Mouse (Mus musculus) liver, embryonic 14.5 days (tissue): ENCODE results near the gene Aacs. TPM values are rescaled to one million over a fixed set of nuclear protein-coding genes. Genes with fewer than 3 reads are reported as not detected.

Experiments used
- ATAC-seq: fragments of 200-750 bp; cut with Nextera tagmentation; 2 replicates; pipeline ENCODE4 v1.8.0; 2017; ENCODE audit warnings: moderate number of reproducible peaks, mild to moderate bottlenecking, moderate library complexity; ENCODE audit not compliant: insufficient read depth
- DNase-seq, 3 experiments: peaks; one replicate each; pipeline ENCODE4 v3.0.0-alpha.2; 2012 to 2013; ENCODE audit warnings: low read depth in 3 of 3, low spot score in 3 of 3
- H3K27ac ChIP-seq: fragments of 300-500 bp; sonication (generic); 2 replicates; pipeline ENCODE4 v1.5.1; 2014; ENCODE audit warnings: moderate library complexity, mild to moderate bottlenecking, control low read depth, inconsistent platforms
- H3K27me3 ChIP-seq: fragments of 300-500 bp; sonication (generic); 2 replicates; pipeline ENCODE4 v1.6.1; 2014; ENCODE audit warnings: mild to moderate bottlenecking, low read length, moderate library complexity; ENCODE audit not compliant: control insufficient read depth, insufficient read depth
- H3K36me3 ChIP-seq: fragments of 300-500 bp; sonication (generic); replicated peaks from 2 replicates; pipeline ENCODE4 v1.6.1; 2014; ENCODE audit warnings: low read depth; ENCODE audit not compliant: control insufficient read depth, insufficient read depth
- H3K4me1 ChIP-seq, 2 experiments: fragments of 200-500 bp in 1 of 2; fragments of 300-500 bp in 1 of 2; sonication (generic) in 1 of 2; replicated peaks; 2 replicates each; pipeline ENCODE4 v1.6.1; 2012 to 2014; ENCODE audit warnings: antibody characterized with exemption in 1 of 2, inconsistent platforms in 1 of 2, low read length in 1 of 2; ENCODE audit not compliant: control insufficient read depth in 2 of 2, insufficient read depth in 2 of 2
- H3K4me2 ChIP-seq: fragments of 300-500 bp; sonication (generic); 2 replicates; pipeline ENCODE4 v1.6.1; 2014; ENCODE audit warnings: low read depth, mild to moderate bottlenecking, control low read depth, moderate library complexity
- H3K4me3 ChIP-seq, 2 experiments: fragments of 200-500 bp in 1 of 2; fragments of 300-500 bp in 1 of 2; sonication (generic) in 1 of 2; 2 replicates each; pipeline ENCODE4 v1.5.1; 2012 to 2014; ENCODE audit warnings: low read depth in 2 of 2, low read length in 2 of 2, mild to moderate bottlenecking in 2 of 2, control low read depth in 1 of 2, inconsistent platforms in 1 of 2, moderate library complexity in 1 of 2; ENCODE audit not compliant: insufficient read depth in 1 of 2
- H3K9ac ChIP-seq: fragments of 300-500 bp; sonication (generic); replicated peaks from 2 replicates; pipeline ENCODE4 v1.6.1; 2014; ENCODE audit warnings: mild to moderate bottlenecking, control low read depth, moderate library complexity
- H3K9me3 ChIP-seq: fragments of 300-500 bp; sonication (generic); 2 replicates; pipeline ENCODE4 v1.6.1; 2016; ENCODE audit warnings: low read length, mixed read lengths; ENCODE audit not compliant: control insufficient read depth
- CTCF ChIP-seq: IDR thresholded peaks from 2 replicates; pipeline ENCODE4 v1.5.1; 2016; ENCODE audit warnings: antibody characterized with exemption, low read depth, control low read depth
- EP300 ChIP-seq: IDR thresholded peaks from 2 replicates; pipeline ENCODE4 v1.6.1; 2016; ENCODE audit warnings: antibody characterized with exemption, low read depth
- WGBS: fragments of 180-500 bp; shearing (Covaris S2); extraction: QIAGEN DNeasy Blood & Tissue Kit; methylation state at CpG from one replicate; pipeline ENCODE4 v1.1.7; 2014; ENCODE audit not compliant: insufficient replicate concordance; 5-methylcytosine and 5-hydroxymethylcytosine counted together
- polyA plus RNA-seq, 2 experiments: library from polyadenylated mRNA; depleted of rRNA in 1 of 2; stranded (reverse) in 1 of 2; unstranded in 1 of 2; fragments of >200 nt; fragmentation: Nextera tagmentation in 1 of 2; extraction: Ambion mirVana in 1 of 2; gene quantifications; 2 replicates each; pipeline versions ENCODE4 v1.2.1 to v1.2.3; 2012 to 2014

The Aacs gene
- polyA plus RNA-seq, 2 experiments, result 11.0 to 13.2 TPM

DNA sequence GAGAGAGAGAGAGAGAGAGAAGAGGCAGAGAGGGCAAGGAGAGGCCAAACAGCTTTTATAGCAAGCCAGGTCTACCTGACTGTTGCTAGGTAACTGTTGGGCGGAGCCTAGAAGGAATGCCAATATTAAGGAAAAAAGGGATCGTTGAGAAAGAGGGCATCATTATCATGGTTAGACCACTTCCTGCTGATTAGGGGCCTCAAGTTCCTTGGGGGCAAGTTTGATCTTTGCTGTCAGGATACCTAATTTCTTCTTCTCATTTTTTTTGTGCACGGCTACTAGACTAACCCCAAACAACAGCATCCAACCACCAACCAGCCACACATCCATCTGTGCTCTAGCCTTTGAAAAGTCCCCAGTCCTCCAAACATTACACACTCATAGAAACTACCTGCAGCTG is 31.7 kb upstream of the Aacs start:
- ATAC-seq (no peak), DNase-seq (no peak)
- no peak for TF ChIP-seq CTCF
- no peak for TF ChIP-seq EP300
- no peaks in the 10 kb centered on the region for H3K27me3 ChIP-seq
- H3K4me2 ChIP-seq, result no peak overlapping the region
- H3K4me1 ChIP-seq, result peaks cover 4 to 25% of the 10 kb centered on the region in 2 experiments; a peak in 3 of 4 replicates
- H3K27ac ChIP-seq, result no peak overlapping the region
- H3K9ac ChIP-seq, result no peak overlapping the region
- no peaks in the 10 kb centered on the region for H3K36me3 ChIP-seq
- no peaks in the 10 kb centered on the region for H3K9me3 ChIP-seq
- 25% methylated on average over 3 of the region's 3 CpGs for WGBS
- H3K4me3 ChIP-seq, result no peak overlapping the region

DNA sequence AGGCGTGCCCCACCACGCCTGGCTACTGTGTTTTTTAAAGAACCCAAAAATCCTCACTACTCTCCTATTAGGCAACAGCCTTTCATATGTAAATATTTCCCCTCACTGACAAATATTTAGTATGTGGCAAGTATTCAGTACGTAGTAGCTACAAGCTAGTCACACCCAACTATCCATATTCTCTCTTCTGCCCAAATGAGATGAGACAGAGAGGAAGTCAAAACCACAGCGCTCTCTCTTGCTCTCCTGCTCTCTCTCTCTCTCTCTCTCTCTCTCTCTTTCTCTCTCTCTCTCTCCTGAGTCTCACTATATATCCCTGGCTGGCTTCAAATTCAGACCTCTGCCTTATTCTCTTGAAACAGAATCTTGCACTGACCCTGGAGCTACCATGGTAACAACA is 31.1 kb upstream of the Aacs start:
- no peak for TF ChIP-seq EP300
- no peak for TF ChIP-seq CTCF
- Histone ChIP-seq H3K27me3 (no peaks in the 10 kb centered on the region), H3K4me2 (no peak overlapping the region), H3K4me1 (peaks cover 4 to 25% of the 10 kb centered on the region in 2 experiments; a peak in 3 of 4 replicates), H3K9me3 (no peaks in the 10 kb centered on the region), H3K27ac (no peak overlapping the region), H3K9ac (no peak overlapping the region), H3K4me3 (no peak overlapping the region), H3K36me3 (no peaks in the 10 kb centered on the region)
- 53% methylated on average over 4 of the region's 4 CpGs for WGBS
- no peak for ATAC-seq
- DNase-seq, result no peak

DNA sequence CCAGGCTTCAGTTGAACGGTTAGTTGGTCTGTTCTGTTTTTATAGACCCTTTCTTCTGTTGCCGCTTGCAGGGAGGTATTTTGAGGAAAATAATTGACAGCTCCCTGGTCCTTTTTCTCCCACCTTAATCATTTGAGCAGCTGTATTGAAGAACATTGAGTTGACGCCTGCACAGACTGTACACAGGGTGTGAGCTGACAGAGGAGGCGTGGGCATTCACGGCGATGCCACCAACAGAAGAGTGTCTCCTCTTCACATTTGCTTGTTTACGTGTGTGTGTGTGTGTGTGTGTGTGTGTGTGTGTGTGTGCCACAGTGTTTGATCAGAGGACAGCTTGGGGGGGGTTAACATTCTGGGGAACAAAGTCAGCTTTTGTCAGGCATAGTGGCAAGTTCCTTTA is 29.3 kb upstream of the Aacs start:
- Histone ChIP-seq H3K36me3 (no peaks in the 10 kb centered on the region), H3K27ac (no peak overlapping the region)

DNA sequence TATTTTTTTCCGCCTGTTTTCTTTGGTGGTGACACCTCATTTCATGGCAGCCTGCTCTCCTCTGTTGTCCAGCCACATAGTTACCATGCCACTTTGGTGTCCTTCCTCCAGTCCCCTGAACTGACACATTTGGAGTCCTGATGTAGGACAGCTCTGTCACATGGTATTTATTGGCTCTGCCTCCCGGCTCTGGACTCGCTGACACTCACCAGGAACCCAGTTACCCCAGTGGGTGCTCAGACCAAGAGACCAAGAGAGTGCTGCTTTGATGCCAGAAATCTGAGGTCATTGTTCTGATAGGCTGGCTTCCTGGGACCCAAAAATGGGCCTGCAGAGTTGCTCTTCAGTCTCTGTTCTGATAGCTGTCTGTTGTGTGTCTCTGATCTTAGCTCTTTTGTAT is 27.6 kb upstream of the Aacs start:
- TF ChIP-seq CTCF (no peak), EP300 (no peak)
- WGBS, result 74% methylated on average over 3 of the region's 3 CpGs
- no peak for DNase-seq
- Histone ChIP-seq H3K4me3 (no peak overlapping the region), H3K9me3 (no peaks in the 10 kb centered on the region), H3K27me3 (no peaks in the 10 kb centered on the region), H3K27ac (no peak overlapping the region), H3K4me1 (peaks cover 0 to 14% of the 10 kb centered on the region in 2 experiments; a peak in 2 of 4 replicates), H3K36me3 (no peaks in the 10 kb centered on the region; the same call in 1 of the 2 replicates), H3K4me2 (no peak overlapping the region), H3K9ac (no peak overlapping the region)
- ATAC-seq, result no peak

More for the DNA sequence above, 29.3 kb upstream of the Aacs start:
- Histone ChIP-seq H3K9me3 (no peaks in the 10 kb centered on the region), H3K9ac (no peak overlapping the region), H3K27me3 (no peaks in the 10 kb centered on the region), H3K4me3 (no peak overlapping the region), H3K4me2 (no peak overlapping the region), H3K4me1 (peaks cover 4 to 20% of the 10 kb centered on the region in 2 experiments; a peak in 3 of 4 replicates)
- ATAC-seq, result no peak
- 67% methylated on average over 7 of the region's 7 CpGs for WGBS
- no peak for DNase-seq
- TF ChIP-seq CTCF (no peak), EP300 (no peak)

DNA sequence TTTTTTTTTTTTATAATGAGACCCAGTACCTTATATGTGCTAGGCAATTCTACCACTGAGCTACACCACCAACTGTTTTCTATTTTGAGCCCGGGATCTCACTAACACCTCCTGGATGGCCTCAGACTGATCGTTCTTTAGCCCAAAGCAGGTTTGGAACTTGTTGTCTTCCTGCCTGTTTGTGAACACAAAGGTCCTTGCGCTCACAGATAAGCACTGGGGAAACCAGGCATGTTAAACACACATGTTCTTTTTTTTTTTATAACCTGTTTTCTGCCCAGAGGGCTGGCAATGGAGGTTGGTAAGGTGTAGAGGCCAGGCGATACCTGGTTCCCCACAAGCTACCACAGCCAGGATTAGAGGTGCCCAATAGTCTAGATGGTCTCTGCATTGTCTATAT is 27.0 kb upstream of the Aacs start:
- Histone ChIP-seq H3K4me1 (peaks cover 0 to 11% of the 10 kb centered on the region in 2 experiments; a peak in 2 of 4 replicates), H3K9me3 (no peaks in the 10 kb centered on the region), H3K9ac (no peak overlapping the region), H3K27me3 (no peaks in the 10 kb centered on the region), H3K4me3 (no peak overlapping the region), H3K36me3 (no peaks in the 10 kb centered on the region; the same call in 1 of the 2 replicates), H3K27ac (no peak overlapping the region), H3K4me2 (no peak overlapping the region)
- no peak for TF ChIP-seq CTCF
- TF ChIP-seq EP300, result no peak
- ATAC-seq (no peak), DNase-seq (no peak)
- 55% methylated on average over 4 of the region's 4 CpGs for WGBS
